Mouse (Mus musculus) E14TG2a.4 (cell line): ENCODE results near the gene Lrig2.

ENCODE experiments used
- CTCF ChIP-seq: conservative IDR thresholded peaks from 2 replicates; pipeline ENCODE4 v1.5.1; 2014; ENCODE audit warnings: low read length
- NANOG ChIP-seq: IDR thresholded peaks from 2 replicates; pipeline ENCODE4 v1.6.1; 2014; ENCODE audit warnings: borderline replicate concordance, low read length, mixed read lengths
- POU5F1 ChIP-seq: IDR thresholded peaks from 2 replicates; pipeline ENCODE4 v1.6.1; 2014; ENCODE audit warnings: low read length, borderline replicate concordance

- TF ChIP-seq POU5F1 (no peak), CTCF (no peak), NANOG (no peak)
Observed at GRCm38 (mm10) chr3:104550594-104550993, 38.9 kb upstream of the Lrig2 start.
